Mouse (Mus musculus) common myeloid progenitor, adult 5-6 weeks (primary cell): ENCODE results near the gene Grcc10. TPM values are rescaled to one million over a fixed set of nuclear protein-coding genes. Genes with fewer than 3 reads are reported as not detected.

Source experiments
- ATAC-seq: replicated peaks from 2 replicates; pipeline ENCODE4 v1.8.0; 2016; ENCODE audit warnings: low read depth, mild to moderate bottlenecking, moderate TSS enrichment, inconsistent platforms; ENCODE audit not compliant: poor library complexity, severe bottlenecking
- total RNA-seq: library from RNA; stranded (forward); fragments of 200-1000, 187-1606 nt; gene quantifications from 2 replicates; pipeline ENCODE4 v1.2.3, GENCODE M21; 2017

The Grcc10 gene
- total RNA-seq, 1 experiment from 2014 or later, result 112 TPM

GRCm38 (mm10) chr6:124757909-124758848 lies 17.0 kb upstream of the Grcc10 start:
- no peak for ATAC-seq

GRCm38 (mm10) chr6:124757351-124757880 lies 16.2 kb upstream of the Grcc10 start:
- ATAC-seq, result no peak

- peak; percentile 40 for ATAC-seq
Measured at GRCm38 (mm10) chr6:124756652-124757350, 15.6 kb upstream of the Grcc10 start.

GRCm38 (mm10) chr6:124755831-124756595 lies 14.8 kb upstream of the Grcc10 start, which contains the start of the genes Gm45234 and Atn1:
Gene Gm45234, minus strand, starts transcription at chr6:124756021.
Gene Atn1, minus strand, starts transcription at chr6:124756524.
- ATAC-seq, result peak; percentile 40

GRCm38 (mm10) chr6:124755306-124755705 lies 14.1 kb upstream of the Grcc10 start:
- ATAC-seq, result no peak

GRCm38 (mm10) chr6:124753861-124754260 lies 12.7 kb upstream of the Grcc10 start:
- no peak for ATAC-seq

- no peak for ATAC-seq
Measured at GRCm38 (mm10) chr6:124750405-124750804, 9.2 kb upstream of the Grcc10 start.

- no peak for ATAC-seq
Measured at GRCm38 (mm10) chr6:124746654-124747632, 5.8 kb upstream of the Grcc10 start.

GRCm38 (mm10) chr6:124746296-124746605 lies 5.1 kb upstream of the Grcc10 start:
- no peak for ATAC-seq

GRCm38 (mm10) chr6:124745490-124746295 lies 4.5 kb upstream of the Grcc10 start:
- peak; percentile 61 for ATAC-seq

- no peak for ATAC-seq
Measured at GRCm38 (mm10) chr6:124744755-124745321, 3.7 kb upstream of the Grcc10 start.

- ATAC-seq, result no peak
Measured at GRCm38 (mm10) chr6:124743647-124744046, 2.5 kb upstream of the Grcc10 start.

- no peak for ATAC-seq
Measured at GRCm38 (mm10) chr6:124742839-124743514, 1.8 kb upstream of the Grcc10 start.

GRCm38 (mm10) chr6:124741842-124742241 lies 668 bp upstream of the Grcc10 start:
- ATAC-seq, result no peak

GRCm38 (mm10) chr6:124740211-124740887 lies 825 bp downstream of the Grcc10 start:
- ATAC-seq, result no peak

GRCm38 (mm10) chr6:124739231-124739796 lies 1.9 kb downstream of the Grcc10 start:
- no peak for ATAC-seq
